Mouse (Mus musculus): ENCODE results near the gene Mfsd2b. TPM values are rescaled to one million over a fixed set of nuclear protein-coding genes. Genes with fewer than 3 reads are reported as not detected.
"Not testable (repeated sequence)": the region's sequence is repeated elsewhere in the genome, so short reads cannot be mapped to it uniquely, and the experiment has no call there.

The Mfsd2b gene
- polyA plus RNA-seq (2012; rRNA removed) = 2.4 and 2.6 TPM in 2 replicates

GRCm38 (mm10) chr12:4874161-4874927, at the start of gene Mfsd2b:
TSS of gene Mfsd2b (minus strand) at chr12:4874359.
- peak in 1 of 2 experiments; percentile 36 for DNase-seq (ENCODE audit: extremely low spot score in 1 of 2, low spot score in 1 of 2)

- DNase-seq (ENCODE audit: extremely low spot score in 1 of 2, low spot score in 1 of 2) = peak; percentile 41 to 64
Observed at GRCm38 (mm10) chr12:4917805-4918591, 43.8 kb upstream of the Mfsd2b start.

- DNase-seq (ENCODE audit: extremely low spot score in 1 of 2, low spot score in 1 of 2) = peak; percentile 88 to 97
Observed at GRCm38 (mm10) chr12:4916994-4917804, 43.0 kb upstream of the Mfsd2b start, which contains the start of gene Atad2b. TSS of gene Atad2b (plus strand) at chr12:4917353.

- DNase-seq (ENCODE audit: extremely low spot score in 1 of 2, low spot score in 1 of 2) = no peak
Observed at GRCm38 (mm10) chr12:4914944-4915343, 40.8 kb upstream of the Mfsd2b start.

- DNase-seq (ENCODE audit: extremely low spot score in 1 of 2, low spot score in 1 of 2) = no peak
Observed at GRCm38 (mm10) chr12:4914441-4914840, 40.3 kb upstream of the Mfsd2b start.

- no peak for DNase-seq (ENCODE audit: extremely low spot score in 1 of 2, low spot score in 1 of 2)
Observed at GRCm38 (mm10) chr12:4911716-4912115, 37.6 kb upstream of the Mfsd2b start.

- not testable (repeated sequence) for DNase-seq (ENCODE audit: extremely low spot score in 1 of 2, low spot score in 1 of 2)
Observed at GRCm38 (mm10) chr12:4910496-4910895, 36.3 kb upstream of the Mfsd2b start.

GRCm38 (mm10) chr12:4908391-4908790, 34.2 kb upstream of the Mfsd2b start:
- DNase-seq (ENCODE audit: extremely low spot score in 1 of 2, low spot score in 1 of 2) = no peak

GRCm38 (mm10) chr12:4906951-4907906, 33.1 kb upstream of the Mfsd2b start, which contains the start of gene Ubxn2a:
TSS of gene Ubxn2a (minus strand) at chr12:4907705.
- peak; percentile 80 to 96 for DNase-seq (ENCODE audit: extremely low spot score in 1 of 2, low spot score in 1 of 2)

- no peak for DNase-seq (ENCODE audit: extremely low spot score in 1 of 2, low spot score in 1 of 2)
Observed at GRCm38 (mm10) chr12:4906476-4906875, 32.3 kb upstream of the Mfsd2b start.

GRCm38 (mm10) chr12:4905946-4906345, 31.8 kb upstream of the Mfsd2b start:
- DNase-seq (ENCODE audit: extremely low spot score in 1 of 2, low spot score in 1 of 2) = no peak

GRCm38 (mm10) chr12:4898024-4898423, 23.9 kb upstream of the Mfsd2b start:
- no peak for DNase-seq (ENCODE audit: extremely low spot score in 1 of 2, low spot score in 1 of 2)

GRCm38 (mm10) chr12:4889891-4890290, 15.7 kb upstream of the Mfsd2b start:
- no peak for DNase-seq (ENCODE audit: extremely low spot score in 1 of 2, low spot score in 1 of 2)

GRCm38 (mm10) chr12:4889251-4889650, 15.1 kb upstream of the Mfsd2b start:
- DNase-seq (ENCODE audit: extremely low spot score in 1 of 2, low spot score in 1 of 2) = no peak

GRCm38 (mm10) chr12:4888739-4889138, 14.6 kb upstream of the Mfsd2b start:
- no peak for DNase-seq (ENCODE audit: extremely low spot score in 1 of 2, low spot score in 1 of 2)

GRCm38 (mm10) chr12:4886581-4886980, 12.4 kb upstream of the Mfsd2b start:
- not testable (repeated sequence) for DNase-seq (ENCODE audit: extremely low spot score in 1 of 2, low spot score in 1 of 2)

- no peak for DNase-seq (ENCODE audit: extremely low spot score in 1 of 2, low spot score in 1 of 2)
Observed at GRCm38 (mm10) chr12:4885062-4885461, 10.9 kb upstream of the Mfsd2b start.

GRCm38 (mm10) chr12:4882086-4882485, 7.9 kb upstream of the Mfsd2b start:
- no peak for DNase-seq (ENCODE audit: extremely low spot score in 1 of 2, low spot score in 1 of 2)

GRCm38 (mm10) chr12:4879048-4879447, 4.9 kb upstream of the Mfsd2b start:
- no peak for DNase-seq (ENCODE audit: extremely low spot score in 1 of 2, low spot score in 1 of 2)
